Mouse (Mus musculus): ENCODE results near the gene Parp1.

DNA sequence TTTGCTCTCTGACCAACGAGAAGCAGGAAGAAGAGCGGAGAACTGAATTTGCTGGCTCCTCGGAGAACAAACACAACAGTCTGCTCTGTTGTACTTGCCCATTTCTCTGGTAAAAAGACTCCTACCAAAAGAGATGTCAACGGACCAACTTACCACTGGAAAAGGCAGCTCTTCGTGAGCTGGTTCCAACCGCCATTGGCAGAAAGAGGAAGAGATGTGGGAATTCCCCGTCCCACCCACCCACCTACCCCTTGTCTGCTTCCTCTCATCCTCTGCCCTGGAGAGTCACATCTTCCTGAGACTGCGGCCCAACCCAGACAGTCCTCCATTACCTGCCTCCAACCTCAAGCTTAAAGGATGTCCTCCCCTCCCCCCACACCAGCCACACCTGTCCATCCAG is 49.2 kb upstream of the Parp1 start:
- TF ChIP-seq E2F4 (IDR thresholded peaks at IDR 0.05; ENCODE audit: insufficient read depth) (no peak), POLR2A (IDR thresholded peaks at IDR 0.05; ENCODE audit: insufficient read length, low read depth) (no peak), USF1 (IDR thresholded peaks at IDR 0.05; ENCODE audit: low read depth) (no peak), MYOG (IDR thresholded peaks at IDR 0.05; ENCODE audit: control insufficient read depth in 1 of 3, insufficient read depth in 1 of 3, insufficient read length in 2 of 3, low read depth in 2 of 3) (no peak), POLR2AphosphoS2 (IDR thresholded peaks at IDR 0.05; ENCODE audit: insufficient read length, low read depth) (no peak), MAX (IDR thresholded peaks at IDR 0.05; ENCODE audit: low read depth) (no peak), SRF (IDR thresholded peaks at IDR 0.05; ENCODE audit: control insufficient read depth, insufficient read length, low read depth) (no peak)

Data from myocyte (in vitro differentiated cells).